Mouse (Mus musculus): Measurements from ENCODE around the gene Gm3604.
"Not testable (repeated sequence)": the region's sequence is repeated elsewhere in the genome, so short reads cannot be mapped to it uniquely, and the experiment has no call there.

Gm3604 gene

DNA sequence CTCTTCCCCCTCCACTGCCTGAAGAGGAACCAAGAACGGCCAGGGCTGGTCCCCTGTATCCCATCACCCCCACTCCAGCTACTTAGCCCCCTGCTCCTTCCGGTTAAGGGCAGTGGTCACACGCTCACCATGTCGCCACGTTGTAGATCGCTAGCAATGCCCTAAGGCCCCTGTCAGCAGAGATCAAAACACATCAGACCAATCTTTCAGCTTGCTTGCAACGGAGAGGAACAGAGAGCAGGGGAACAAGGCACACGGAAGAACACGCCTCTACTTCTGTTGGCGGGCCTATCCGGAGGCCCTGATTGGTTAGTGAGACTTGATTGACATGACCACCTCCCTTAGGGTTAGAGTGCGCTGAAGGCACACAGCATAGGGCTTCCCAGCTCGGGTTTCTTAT is at the start of gene Gm3604:
Gene Gm3604 (minus strand): TSS at position 226 of the 400 bp plus-strand sequence.
- peak; percentile 29 for DNase-seq (ENCODE audit: extremely low spot score, low spot score)

DNA sequence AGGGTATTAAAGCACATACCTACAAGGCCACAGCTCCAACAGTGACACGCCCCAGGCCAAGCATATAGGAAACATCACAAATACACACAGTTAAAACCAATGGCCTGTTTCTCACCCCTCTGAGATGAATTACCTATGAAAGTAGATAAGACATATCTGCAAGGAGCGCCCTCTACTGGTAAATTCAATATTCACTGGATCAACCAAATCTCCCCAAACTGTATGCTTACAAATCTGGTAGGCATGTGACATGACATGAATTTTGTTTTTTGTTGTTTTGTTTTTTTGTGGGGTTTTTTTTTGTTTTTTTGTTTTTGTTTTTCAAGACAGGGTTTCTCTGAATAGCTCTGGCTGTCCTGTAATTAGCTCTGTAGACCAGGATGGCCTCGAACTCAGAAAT is 16.2 kb upstream of the Gm3604 start:
- not testable (repeated sequence) for DNase-seq (ENCODE audit: extremely low spot score, low spot score)

DNA sequence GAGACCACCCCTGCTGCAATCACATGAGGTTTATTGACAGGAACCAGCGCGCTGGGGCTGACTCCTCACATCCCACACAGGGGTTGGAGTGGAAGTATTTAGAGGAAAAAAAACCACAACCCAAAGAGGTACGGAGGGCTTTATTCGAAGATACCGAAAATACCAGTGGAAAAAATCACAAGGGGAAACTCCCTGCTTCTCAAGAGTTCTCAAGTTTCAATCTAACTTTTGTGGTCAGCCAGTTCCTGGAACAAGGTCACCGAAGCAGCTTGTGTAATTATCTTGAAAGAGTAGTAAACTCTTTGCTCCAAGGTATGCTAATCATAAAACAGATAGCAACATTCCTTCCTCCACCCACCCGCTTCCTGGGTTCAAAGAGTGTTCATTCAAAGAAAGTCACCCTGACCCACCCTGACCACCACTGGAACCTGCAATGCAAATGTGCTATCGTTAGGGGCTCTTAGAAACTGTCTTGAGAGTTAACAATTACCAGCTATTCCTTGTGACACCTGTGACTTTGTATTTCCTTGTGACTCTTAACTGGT is 7.2 kb upstream of the Gm3604 start:
- not testable (repeated sequence) for DNase-seq (ENCODE audit: extremely low spot score, low spot score)

- DNase-seq (ENCODE audit: extremely low spot score, low spot score): no peak
Measured at GRCm38 (mm10) chr13:62331786-62332185, 51.2 kb downstream of the Gm3604 start.

- DNase-seq (ENCODE audit: extremely low spot score, low spot score): no peak
Measured at GRCm38 (mm10) chr13:62331381-62331780, 51.6 kb downstream of the Gm3604 start.
